Mouse (Mus musculus): Measurements from ENCODE around the gene Phf11c. TPM values are rescaled to one million over a fixed set of nuclear protein-coding genes. Genes with fewer than 3 reads are reported as not detected.
"Not testable (repeated sequence)": the region's sequence is repeated elsewhere in the genome, so short reads cannot be mapped to it uniquely, and the experiment has no call there.

The Phf11c gene
- polyA plus RNA-seq, 1 experiment from 2014 or later = 0.55 TPM

GRCm38 (mm10) chr14:59396999-59397398 lies 1.8 kb upstream of the Phf11c start:
- H3K27ac ChIP-seq = no peak overlapping the region
- H3K9me3 ChIP-seq = no peaks in the 10 kb centered on the region
- H3K36me3 ChIP-seq = no peaks in the 10 kb centered on the region
- 72% methylated on average over 2 of the region's 2 CpGs for WGBS
- H3K27me3 ChIP-seq = no peaks in the 10 kb centered on the region
- H3K9ac ChIP-seq = no peak overlapping the region
- ATAC-seq (ENCODE audit: borderline replicate concordance, extremely low read depth, low FRiP score, low TSS enrichment) = no peak
- H3K4me3 ChIP-seq = no peak overlapping the region
- no peaks in the 10 kb centered on the region for H3K4me1 ChIP-seq
- H3K4me2 ChIP-seq = no peak overlapping the region

GRCm38 (mm10) chr14:59390181-59390580 lies 5.0 kb downstream of the Phf11c start:
- not testable (repeated sequence) for H3K27ac ChIP-seq

GRCm38 (mm10) chr14:59389532-59389931 lies 5.6 kb downstream of the Phf11c start:
- Histone ChIP-seq H3K4me2 (no peak overlapping the region), H3K27me3 (no peaks in the 10 kb centered on the region), H3K9ac (no peak overlapping the region), H3K9me3 (no peaks in the 10 kb centered on the region), H3K36me3 (no peaks in the 10 kb centered on the region), H3K4me3 (no peak overlapping the region), H3K27ac (no peak overlapping the region), H3K4me1 (no peaks in the 10 kb centered on the region)
- ATAC-seq (ENCODE audit: borderline replicate concordance, extremely low read depth, low FRiP score, low TSS enrichment) = no peak
- 77% methylated on average over 1 of the region's 1 CpGs for WGBS

More at GRCm38 (mm10) chr14:59390181-59390580, 5.0 kb downstream of the Phf11c start:
- H3K9me3 ChIP-seq; H3K27me3 ChIP-seq; ATAC-seq (ENCODE audit: borderline replicate concordance, extremely low read depth, low FRiP score, low TSS enrichment); H3K4me1 ChIP-seq; H3K9ac ChIP-seq; H3K4me3 ChIP-seq; H3K36me3 ChIP-seq; H3K4me2 ChIP-seq: not testable (repeated sequence)
- 29% methylated on average over 4 of the region's 4 CpGs for WGBS

DNA sequence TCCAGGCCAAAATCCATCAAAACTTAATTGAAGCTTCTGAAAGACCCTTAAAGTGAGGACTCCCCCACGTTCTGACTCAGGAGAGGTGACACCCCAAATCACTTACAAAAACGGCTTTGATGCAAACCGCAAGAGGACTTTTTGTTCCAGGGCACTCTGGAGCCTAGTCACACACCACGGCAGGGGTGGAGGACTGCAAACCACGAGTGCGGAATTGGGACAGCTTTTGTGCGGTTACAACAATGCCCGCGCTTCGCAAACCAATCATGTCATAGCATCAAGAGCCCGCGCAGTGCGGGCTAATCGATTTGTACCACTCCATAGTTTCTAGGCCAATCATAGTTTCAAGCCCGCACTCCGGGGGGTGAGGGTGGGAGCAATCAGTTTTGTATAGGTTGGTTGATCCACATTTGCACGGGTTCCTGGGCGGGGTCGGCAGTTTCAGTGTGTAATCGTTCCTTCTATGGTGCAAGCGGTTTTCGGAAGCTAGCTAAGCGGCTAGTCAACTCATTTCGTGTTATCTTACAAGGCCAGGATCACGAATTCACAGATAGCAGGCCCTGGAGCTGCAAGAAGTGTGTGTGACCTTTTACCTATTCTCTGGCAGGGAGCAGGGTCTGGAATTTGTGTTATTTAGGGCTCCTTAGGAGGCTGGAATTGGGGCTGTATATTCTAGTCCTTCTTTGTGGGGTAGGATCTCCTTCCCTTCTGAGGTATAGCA lies 24.7 kb downstream of the Phf11c start:
- 92% methylated on average over 25 of the region's 25 CpGs for WGBS
- no peak overlapping the region for H3K4me2 ChIP-seq
- no peaks in the 10 kb centered on the region for H3K9me3 ChIP-seq
- H3K9ac ChIP-seq = no peak overlapping the region
- H3K4me1 ChIP-seq = no peaks in the 10 kb centered on the region
- no peak for ATAC-seq (ENCODE audit: borderline replicate concordance, extremely low read depth, low FRiP score, low TSS enrichment)
- no peaks in the 10 kb centered on the region for H3K27me3 ChIP-seq
- H3K4me3 ChIP-seq = no peak overlapping the region
- no peak overlapping the region for H3K27ac ChIP-seq
- no peaks in the 10 kb centered on the region for H3K36me3 ChIP-seq

GRCm38 (mm10) chr14:59366386-59367105 lies 28.6 kb downstream of the Phf11c start:
- no peaks in the 10 kb centered on the region for H3K9me3 ChIP-seq
- no peak overlapping the region for H3K4me2 ChIP-seq
- no peak overlapping the region for H3K4me3 ChIP-seq
- H3K4me1 ChIP-seq = no peaks in the 10 kb centered on the region
- no peaks in the 10 kb centered on the region for H3K27me3 ChIP-seq
- H3K9ac ChIP-seq = no peak overlapping the region
- WGBS = 76% methylated on average over 8 of the region's 8 CpGs
- no peak overlapping the region for H3K27ac ChIP-seq
- H3K36me3 ChIP-seq = no peaks in the 10 kb centered on the region
- no peak for ATAC-seq (ENCODE audit: borderline replicate concordance, extremely low read depth, low FRiP score, low TSS enrichment)

GRCm38 (mm10) chr14:59365244-59365644 lies 29.9 kb downstream of the Phf11c start, which contains the start of gene Phf11d:
Gene Phf11d (minus strand): TSS chr14:59365470.
- H3K9ac ChIP-seq = no peak within 1 kb of the TSS
- H3K9me3 ChIP-seq = no peaks in the 10 kb centered on the region
- no peaks in the 10 kb centered on the region for H3K4me1 ChIP-seq
- H3K36me3 ChIP-seq = no peaks in the 10 kb centered on the region
- no peak for ATAC-seq (ENCODE audit: borderline replicate concordance, extremely low read depth, low FRiP score, low TSS enrichment)
- H3K4me3 ChIP-seq = no peak within 1 kb of the TSS
- H3K27ac ChIP-seq = no peak within 1 kb of the TSS
- H3K4me2 ChIP-seq = no peak within 1 kb of the TSS; the same call in 1 of the 2 replicates
- H3K27me3 ChIP-seq = no peaks in the 10 kb centered on the region
- 67% methylated on average over 6 of the region's 6 CpGs for WGBS

DNA sequence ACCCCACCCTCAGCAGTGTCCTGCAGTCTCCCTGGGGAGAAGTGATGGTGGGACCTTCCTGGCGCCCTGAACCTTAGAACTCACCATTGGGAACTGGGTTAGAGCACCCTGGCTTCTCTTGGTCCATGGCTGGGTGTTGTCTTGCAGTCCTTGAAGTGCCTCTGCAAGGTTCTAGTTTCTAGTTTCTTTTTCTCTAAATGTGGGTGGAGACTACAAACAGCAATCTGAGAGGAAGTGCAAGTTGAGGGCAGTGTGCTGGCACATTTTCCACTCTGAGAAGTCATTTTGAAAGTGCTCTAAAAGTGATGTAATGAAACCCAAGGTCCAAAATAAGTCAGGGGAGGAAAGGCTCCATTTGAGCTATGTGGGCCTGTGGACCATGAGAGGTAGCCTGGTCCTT lies 54.0 kb downstream of the Phf11c start, which contains the start of gene Phf11b:
Phf11b (minus strand) TSS at position 163 of the 400 bp plus-strand sequence.
- H3K27me3 ChIP-seq; H3K4me1 ChIP-seq; H3K4me3 ChIP-seq; H3K9me3 ChIP-seq; H3K4me2 ChIP-seq; H3K36me3 ChIP-seq; H3K27ac ChIP-seq; H3K9ac ChIP-seq; ATAC-seq (ENCODE audit: borderline replicate concordance, extremely low read depth, low FRiP score, low TSS enrichment): not testable (repeated sequence)
- 44% methylated on average over 1 of the region's 1 CpGs for WGBS

GRCm38 (mm10) chr14:59339541-59339940 lies 55.6 kb downstream of the Phf11c start:
- WGBS = 69% methylated on average over 1 of the region's 1 CpGs
- no peak overlapping the region for H3K4me2 ChIP-seq
- no peaks in the 10 kb centered on the region for H3K9me3 ChIP-seq
- ATAC-seq (ENCODE audit: borderline replicate concordance, extremely low read depth, low FRiP score, low TSS enrichment) = no peak
- H3K9ac ChIP-seq = no peak overlapping the region
- H3K4me3 ChIP-seq = no peak overlapping the region
- no peaks in the 10 kb centered on the region for H3K4me1 ChIP-seq
- no peaks in the 10 kb centered on the region for H3K36me3 ChIP-seq
- H3K27ac ChIP-seq = no peak overlapping the region
- no peaks in the 10 kb centered on the region for H3K27me3 ChIP-seq

DNA sequence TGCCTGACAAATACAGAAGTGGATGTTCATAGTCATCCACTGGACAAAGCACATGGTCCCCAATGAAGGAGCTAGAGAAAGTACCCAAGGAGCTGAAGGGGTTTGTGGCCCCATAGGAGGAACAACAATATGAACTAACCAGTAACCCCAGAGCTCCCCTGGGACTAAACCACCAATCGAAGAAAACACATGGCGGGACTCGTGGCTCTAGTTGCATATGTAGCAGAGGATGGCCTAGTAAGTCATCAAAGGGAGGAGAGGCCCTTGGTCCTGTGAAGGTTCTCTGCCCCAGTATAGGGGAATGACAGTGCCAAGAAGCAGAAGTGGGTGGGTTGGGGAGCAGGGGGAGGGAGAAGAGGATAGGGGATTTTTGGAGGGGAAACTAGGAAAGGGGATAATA lies 59.1 kb downstream of the Phf11c start:
- WGBS = 78% methylated on average over 3 of the region's 3 CpGs
- ATAC-seq (ENCODE audit: borderline replicate concordance, extremely low read depth, low FRiP score, low TSS enrichment); H3K4me1 ChIP-seq: not testable (repeated sequence)

More for the DNA sequence above, 59.1 kb downstream of the Phf11c start:
- not testable (repeated sequence) for H3K36me3 ChIP-seq, H3K27me3 ChIP-seq, H3K4me2 ChIP-seq, H3K9ac ChIP-seq, H3K27ac ChIP-seq, H3K4me3 ChIP-seq, H3K9me3 ChIP-seq

Other genes starting within 250 kb of the Phf11c start
- gene Gm5142, start 216.6 kb downstream of the Phf11c start, polyA plus RNA-seq (2015; fragmentation: Nextera tagmentation; extraction: Ambion mirVana) = not detected in 2 replicates
- gene Rcbtb1, start 194.2 kb downstream of the Phf11c start, polyA plus RNA-seq (2015; fragmentation: Nextera tagmentation; extraction: Ambion mirVana) = 53.6 and 54.6 TPM in 2 replicates
- 0.16 TPM in 1 of 2 replicates, not detected in the other for gene Gm6904, start 135.2 kb downstream of the Phf11c start, polyA plus RNA-seq (2015; fragmentation: Nextera tagmentation; extraction: Ambion mirVana)
- 0.16 TPM in 1 of 2 replicates, not detected in the other for gene Phf11a, start 97.9 kb downstream of the Phf11c start, polyA plus RNA-seq (2015; fragmentation: Nextera tagmentation; extraction: Ambion mirVana)
- gene Phf11b, start 54.0 kb downstream of the Phf11c start, polyA plus RNA-seq (2015; fragmentation: Nextera tagmentation; extraction: Ambion mirVana) = 0.49 and 0.55 TPM in 2 replicates
- 1.4 and 1.7 TPM in 2 replicates for gene Phf11d, start 29.9 kb downstream of the Phf11c start, polyA plus RNA-seq (2015; fragmentation: Nextera tagmentation; extraction: Ambion mirVana)
- 11.7 and 12.5 TPM in 2 replicates for gene Setdb2, start 45.5 kb upstream of the Phf11c start, polyA plus RNA-seq (2015; fragmentation: Nextera tagmentation; extraction: Ambion mirVana)
- gene Cab39l, start 45.6 kb upstream of the Phf11c start, polyA plus RNA-seq (2015; fragmentation: Nextera tagmentation; extraction: Ambion mirVana) = 41.8 and 44.7 TPM in 2 replicates
- 30.6 and 36.2 TPM in 2 replicates for gene Cdadc1, start 202.6 kb upstream of the Phf11c start, polyA plus RNA-seq (2015; fragmentation: Nextera tagmentation; extraction: Ambion mirVana)
- gene Shisa2, start 229.9 kb upstream of the Phf11c start, polyA plus RNA-seq (2015; fragmentation: Nextera tagmentation; extraction: Ambion mirVana) = 13.9 and 14.0 TPM in 2 replicates